Mouse (Mus musculus) brain, embryonic 14.5 days (tissue): Measurements from ENCODE around the gene Ank2.

Experiments used
- CTCF ChIP-seq: fragments of 200-500 bp; IDR thresholded peaks from 2 replicates; pipeline ENCODE4 v1.5.1; 2012; ENCODE audit warnings: inconsistent platforms, mild to moderate bottlenecking, moderate library complexity, borderline replicate concordance; ENCODE audit not compliant: insufficient read depth, insufficient read length; ENCODE audit errors: extremely low read depth
- POLR2A ChIP-seq: fragments of 200-500 bp; IDR thresholded peaks from 2 replicates; pipeline ENCODE4 v1.6.1; 2012; ENCODE audit warnings: mild to moderate bottlenecking, inconsistent platforms, borderline replicate concordance; ENCODE audit not compliant: poor library complexity, insufficient read depth, insufficient read length, severe bottlenecking; ENCODE audit errors: extremely low read depth

DNA sequence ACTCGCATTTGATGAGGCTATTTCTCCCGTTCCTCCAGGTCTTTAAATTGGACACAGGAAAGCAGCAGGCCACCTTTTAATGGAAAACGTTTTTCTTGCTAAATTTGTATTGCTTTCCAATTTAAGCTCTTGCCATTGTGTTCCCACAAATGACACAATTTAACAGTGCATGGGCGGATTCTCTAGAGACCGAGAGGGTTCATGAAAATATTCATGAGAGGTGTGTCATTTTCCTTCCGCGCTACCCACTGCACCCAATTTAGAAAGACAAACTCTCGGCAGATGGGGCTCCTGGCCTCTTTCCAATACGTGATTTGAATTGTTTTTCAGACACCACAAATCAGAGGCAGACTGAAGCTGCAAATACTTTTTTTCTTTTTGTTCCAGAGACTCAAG is 205.7 kb downstream of the Ank2 start:
- no peak for TF ChIP-seq CTCF
- TF ChIP-seq POLR2A, result no peak
